Mouse (Mus musculus) left cerebral cortex, postnatal 36 days (tissue): ENCODE measurements at regions not wholly inside any gene's neighbourhood (a gene's known extent, or its start where the extent isn't known, plus 50 kb on each side); places are given as distances from the start of the nearest gene placed in this dataset.
A peak's percentile ranks its signal among the peaks of the same experiment; 100 is the strongest.

Experiments used
- DNase-seq, 2 experiments: peaks; one replicate each; pipeline ENCODE4 v3.0.0; 2021 to 2022; ENCODE audit warnings: low spot score in 2 of 2, mixed read lengths in 1 of 2
- intact Hi-C: fragments of 180-260 bp; cut with DNase I; formaldehyde crosslinking; loops from one replicate; pipeline ENCODE4 v1.15.1; 2025

- intact Hi-C loops: loop anchor here (10.0 kb wide), 1 partner anchor 1862 kb away; no protein-coding TSS in a partner anchor
- peak in 1 of 2 experiments; percentile 5 for DNase-seq
Observed at GRCm38 (mm10) chrX:61046700-61047099, 138.7 kb downstream of the Cdr1 start.

DNA sequence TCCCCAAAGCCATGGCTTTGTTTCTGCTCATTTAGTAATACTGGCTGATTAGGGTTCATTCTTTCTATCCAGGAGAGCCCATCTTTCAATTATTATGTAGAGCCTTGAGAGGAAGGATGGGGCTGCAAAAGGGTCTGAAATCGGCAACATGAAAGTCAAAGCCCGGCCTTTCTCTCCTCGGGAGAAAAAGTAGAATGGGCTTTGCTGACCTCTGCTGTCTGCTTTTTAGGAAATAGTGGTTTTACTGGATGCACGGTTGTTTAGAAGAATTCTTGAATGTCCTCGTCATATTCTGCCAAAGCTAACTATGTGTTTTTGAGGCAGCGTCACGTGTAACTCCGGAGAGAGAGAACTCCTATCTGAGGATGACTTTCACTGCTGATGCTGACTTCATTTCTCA, 142.2 kb downstream of the Cdr1 start:
- no peak for DNase-seq

More for the DNA sequence above, 142.2 kb downstream of the Cdr1 start:
- intact Hi-C loops: loop anchor here (2.0 to 10.0 kb wide), 2 partner anchors 548 to 1858 kb away; no protein-coding TSS in a partner anchor
